Mouse (Mus musculus): ENCODE results near the gene Clca4b. TPM values are rescaled to one million over a fixed set of nuclear protein-coding genes. Genes with fewer than 3 reads are reported as not detected.
"Not testable (repeated sequence)": the region's sequence is repeated elsewhere in the genome, so short reads cannot be mapped to it uniquely, and the experiment has no call there.

The Clca4b gene
- total RNA-seq, 1 experiment: 0.22 TPM

DNA sequence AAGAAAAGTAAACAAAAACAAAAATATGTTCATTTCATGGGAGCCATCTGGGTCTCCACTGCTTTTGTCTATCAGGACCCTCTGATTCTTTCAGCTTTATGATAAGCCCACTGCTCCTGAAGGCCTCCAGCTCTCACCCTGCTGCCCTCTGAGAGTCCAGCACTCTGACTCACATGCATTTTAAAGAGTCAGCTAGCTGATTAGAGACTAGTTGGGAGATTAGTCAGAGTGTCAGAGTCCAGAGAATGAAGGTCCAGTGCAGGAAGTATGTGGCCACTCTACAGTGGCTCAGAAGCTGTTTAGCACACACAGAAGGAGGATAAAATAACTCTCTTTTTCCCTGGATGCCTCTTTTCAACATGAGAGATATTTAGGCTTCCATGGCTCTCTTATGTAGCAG, 45.4 kb downstream of the Clca4b start:
- Histone ChIP-seq H3K9ac (ENCODE audit: insufficient read depth, low read depth, low read length, poor library complexity, severe bottlenecking) (no peak overlapping the region), H3K9me3 (ENCODE audit: control insufficient read depth, insufficient read depth, low read depth, low read length) (no peaks in the 10 kb centered on the region), H3K4me1 (ENCODE audit: control insufficient read depth in 2 of 2, insufficient read depth in 2 of 2, low read length in 2 of 2, poor library complexity in 1 of 2) (peaks cover 0 to 4% of the 10 kb centered on the region in 2 experiments; a peak in 1 of 4 replicates), H3K4me3 (ENCODE audit: insufficient read depth in 1 of 2, low read depth in 1 of 2, low read length in 2 of 2, poor library complexity in 1 of 2, severe bottlenecking in 1 of 2) (no peak overlapping the region), H3K27ac (ENCODE audit: insufficient read depth, low read depth, low read length, poor library complexity, severe bottlenecking) (no peak overlapping the region), H3K36me3 (ENCODE audit: control insufficient read depth, insufficient read depth, low read length, poor library complexity, severe bottlenecking) (no peaks in the 10 kb centered on the region)
- DNase-seq (ENCODE audit: low read depth, low spot score): no peak
- TF ChIP-seq ZC3H11A (IDR thresholded peaks at IDR 0.05; ENCODE audit: borderline replicate concordance, low read depth, low read length) (no peak), ZNF384 (IDR thresholded peaks at IDR 0.05; ENCODE audit: low read depth, low read length) (no peak), HCFC1 (IDR thresholded peaks at IDR 0.05; ENCODE audit: borderline replicate concordance, insufficient read depth, low read length) (no peak), MAFK (IDR thresholded peaks at IDR 0.05; ENCODE audit: insufficient read depth, low read depth, low read length) (no peak)
- in situ Hi-C loops (cut with MboI; ENCODE audit: low sequenced_read_pairs in 2 of 2, unreplicated experiment in 2 of 2): no loop called here

DNA sequence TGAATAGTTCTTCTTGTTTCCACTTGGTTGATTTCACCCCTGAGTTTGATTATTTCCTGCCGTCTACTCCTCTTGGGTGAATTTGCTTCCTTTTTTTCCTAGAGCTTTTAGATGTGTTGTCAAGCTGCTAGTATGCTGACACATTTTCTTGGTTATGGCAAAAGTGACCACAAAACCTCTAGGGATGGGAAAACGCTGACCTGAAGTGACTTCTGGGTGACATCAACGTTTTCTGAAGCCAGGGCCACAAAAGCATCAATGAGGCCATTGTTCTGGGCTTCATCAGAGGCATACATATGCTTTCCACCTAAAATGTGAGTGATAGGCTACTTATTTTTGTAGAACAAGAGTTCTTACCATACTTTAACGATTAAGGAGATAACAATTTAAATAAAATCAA, 60.3 kb downstream of the Clca4b start:
- H3K9ac ChIP-seq (ENCODE audit: insufficient read depth, low read depth, low read length, poor library complexity, severe bottlenecking); DNase-seq (ENCODE audit: low read depth, low spot score); H3K27ac ChIP-seq (ENCODE audit: insufficient read depth, low read depth, low read length, poor library complexity, severe bottlenecking); H3K4me3 ChIP-seq (ENCODE audit: insufficient read depth in 1 of 2, low read depth in 1 of 2, low read length in 2 of 2, poor library complexity in 1 of 2, severe bottlenecking in 1 of 2); in situ Hi-C loops (cut with MboI; ENCODE audit: low sequenced_read_pairs in 2 of 2, unreplicated experiment in 2 of 2); H3K9me3 ChIP-seq (ENCODE audit: control insufficient read depth, insufficient read depth, low read depth, low read length); H3K4me1 ChIP-seq (ENCODE audit: control insufficient read depth in 2 of 2, insufficient read depth in 2 of 2, low read length in 2 of 2, poor library complexity in 1 of 2); H3K36me3 ChIP-seq (ENCODE audit: control insufficient read depth, insufficient read depth, low read length, poor library complexity, severe bottlenecking): not testable (repeated sequence)

Other genes with a start within 250 kb of the Clca4b start
- gene Sh3glb1, start 212.2 kb downstream of the Clca4b start, total RNA-seq (2012; rRNA removed): 19.4 and 36.2 TPM in 2 replicates
- gene Clca3a1, start 171.6 kb downstream of the Clca4b start, total RNA-seq (2012; rRNA removed): 0.21 and 0.45 TPM in 2 replicates
- 0.26 and 0.31 TPM in 2 replicates for gene Clca3a2, start 113.0 kb downstream of the Clca4b start, total RNA-seq (2012; rRNA removed)
- gene Clca3b, start 83.2 kb downstream of the Clca4b start, total RNA-seq (2012; rRNA removed): 0.85 and 0.90 TPM in 2 replicates
- 0.16 and 0.22 TPM in 2 replicates for gene Clca4a, start 42.5 kb upstream of the Clca4b start, total RNA-seq (2012; rRNA removed)
- gene Clca1, start 100.2 kb upstream of the Clca4b start, total RNA-seq (2012; rRNA removed): 0.09 and 0.16 TPM in 2 replicates
- gene Clca2, start 166.9 kb upstream of the Clca4b start, total RNA-seq (2012; rRNA removed): not detected in 2 replicates
- 12.6 and 15.6 TPM in 2 replicates for gene Odf2l, start 186.1 kb upstream of the Clca4b start, total RNA-seq (2012; rRNA removed)